Mouse (Mus musculus): Measurements from ENCODE around the gene Tctex1d1.

Gene Tctex1d1

GRCm38 (mm10) chr4:102987756-102988155, 9.3 kb downstream of the Tctex1d1 start:
- in situ Hi-C loops (cut with MboI): loop anchor here (10.0 to 25.0 kb wide), 2 partner anchors 157 to 500 kb away; no protein-coding TSS in a partner anchor

- in situ Hi-C loops (cut with MboI): loop anchor here (10.0 to 25.0 kb wide), 2 partner anchors 156 to 501 kb away; no protein-coding TSS in a partner anchor
Observed at GRCm38 (mm10) chr4:102988526-102988925, 10.1 kb downstream of the Tctex1d1 start.

GRCm38 (mm10) chr4:102989391-102989790, 11.0 kb downstream of the Tctex1d1 start:
- in situ Hi-C loops (cut with MboI): loop anchor here (10.0 to 25.0 kb wide), 2 partner anchors 155 to 502 kb away; no protein-coding TSS in a partner anchor

- in situ Hi-C loops (cut with MboI): loop anchor here (25.0 kb wide), 1 partner anchor 503 kb away; no protein-coding TSS in a partner anchor
Observed at GRCm38 (mm10) chr4:102990016-102990415, 11.6 kb downstream of the Tctex1d1 start.

GRCm38 (mm10) chr4:102990595-102991340, 12.4 kb downstream of the Tctex1d1 start:
- in situ Hi-C loops (cut with MboI): loop anchor here (25.0 kb wide), 1 partner anchor 503 kb away; no protein-coding TSS in a partner anchor

- in situ Hi-C loops (cut with MboI): loop anchor here (25.0 kb wide), 1 partner anchor 504 kb away; no protein-coding TSS in a partner anchor
Observed at GRCm38 (mm10) chr4:102991685-102992084, 13.3 kb downstream of the Tctex1d1 start.

- in situ Hi-C loops (cut with MboI): no loop called here
Observed at GRCm38 (mm10) chr4:103004681-103005080, 26.3 kb downstream of the Tctex1d1 start.

- in situ Hi-C loops (cut with MboI): no loop called here
Observed at GRCm38 (mm10) chr4:103005190-103005945, 27.0 kb downstream of the Tctex1d1 start.

GRCm38 (mm10) chr4:103006266-103006665, 27.9 kb downstream of the Tctex1d1 start:
- in situ Hi-C loops (cut with MboI): no loop called here

- in situ Hi-C loops (cut with MboI): no loop called here
Observed at GRCm38 (mm10) chr4:103006943-103007418, 28.6 kb downstream of the Tctex1d1 start.

- in situ Hi-C loops (cut with MboI): no loop called here
Observed at GRCm38 (mm10) chr4:103010734-103011133, 32.3 kb downstream of the Tctex1d1 start.

- in situ Hi-C loops (cut with MboI): no loop called here
Observed at GRCm38 (mm10) chr4:103011823-103012222, 33.4 kb downstream of the Tctex1d1 start.

- in situ Hi-C loops (cut with MboI): no loop called here
Observed at GRCm38 (mm10) chr4:103013490-103013889, 35.1 kb downstream of the Tctex1d1 start.

- in situ Hi-C loops (cut with MboI): no loop called here
Observed at GRCm38 (mm10) chr4:103026621-103027020, 48.2 kb downstream of the Tctex1d1 start, which contains the start of gene Insl5. TSS of gene Insl5 (minus strand) at chr4:103026842.

GRCm38 (mm10) chr4:103027745-103028144, 49.3 kb downstream of the Tctex1d1 start:
- in situ Hi-C loops (cut with MboI): no loop called here

GRCm38 (mm10) chr4:103028177-103029088, 50.0 kb downstream of the Tctex1d1 start:
- in situ Hi-C loops (cut with MboI): no loop called here

GRCm38 (mm10) chr4:103039103-103039837, 60.9 kb downstream of the Tctex1d1 start:
- in situ Hi-C loops (cut with MboI): no loop called here

- in situ Hi-C loops (cut with MboI): no loop called here
Observed at GRCm38 (mm10) chr4:103039838-103040191, 61.4 kb downstream of the Tctex1d1 start.

- in situ Hi-C loops (cut with MboI): no loop called here
Observed at GRCm38 (mm10) chr4:103042997-103043396, 64.6 kb downstream of the Tctex1d1 start.

- in situ Hi-C loops (cut with MboI): no loop called here
Observed at GRCm38 (mm10) chr4:103048046-103048445, 69.6 kb downstream of the Tctex1d1 start.

Data from mature B cell (primary cell).